Mouse (Mus musculus) spleen, postnatal 14 days (tissue): ENCODE data around the gene Gm28079.
"Not testable (repeated sequence)": the region's sequence is repeated elsewhere in the genome, so short reads cannot be mapped to it uniquely, and the experiment has no call there.

Experiments used
- DNase-seq, 2 experiments: peaks; one replicate each; pipeline ENCODE4 v3.0.0; 2021 to 2022; ENCODE audit warnings: low spot score in 2 of 2

The Gm28079 gene

DNA sequence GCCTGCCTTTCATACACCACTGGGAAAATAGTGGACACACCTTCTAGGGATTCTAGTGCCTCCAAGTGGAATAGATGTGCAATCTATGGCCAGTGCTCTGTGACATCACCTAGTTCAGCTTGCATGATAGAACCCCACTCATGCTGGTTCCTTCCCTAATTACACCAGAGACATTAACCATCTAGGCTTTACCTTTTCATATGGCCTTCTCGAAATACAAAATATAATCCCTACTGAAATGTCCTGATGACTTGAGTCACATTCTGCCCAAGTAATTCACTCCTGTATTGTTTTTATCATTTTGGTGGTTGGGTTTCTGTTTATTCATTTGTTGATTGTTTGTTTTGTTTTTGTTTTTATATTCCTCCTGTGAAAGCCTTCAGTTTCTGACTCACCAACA lies at the start of gene Gm28079:
Gene Gm28079, minus strand, starts transcription at position 101 of the 400 bp plus-strand sequence.
- DNase-seq, result not testable (repeated sequence)
